Mouse (Mus musculus) hindbrain, embryonic 15.5 days (tissue): ENCODE measurements around the gene Cd207. TPM values are rescaled to one million over a fixed set of nuclear protein-coding genes. Genes with fewer than 3 reads are reported as not detected.
A peak's percentile ranks its signal among the peaks of the same experiment; 100 is the strongest.

Source experiments
- ATAC-seq: fragments of 200-750 bp; cut with Nextera tagmentation; 2 replicates; pipeline ENCODE4 v1.8.0; 2017; ENCODE audit warnings: low read depth, moderate number of reproducible peaks, moderate TSS enrichment; ENCODE audit not compliant: low FRiP score
- H3K27ac ChIP-seq: fragments of 300-500 bp; sonication (generic); replicated peaks from 2 replicates; pipeline ENCODE4 v1.5.1; 2015; ENCODE audit warnings: mild to moderate bottlenecking, inconsistent platforms
- H3K27me3 ChIP-seq: fragments of 300-500 bp; sonication (generic); 2 replicates; pipeline ENCODE4 v1.6.1; 2015; ENCODE audit warnings: control low read depth, inconsistent platforms
- H3K36me3 ChIP-seq: fragments of 300-500 bp; sonication (generic); 2 replicates; pipeline ENCODE4 v1.6.1; 2015; ENCODE audit warnings: control low read depth, inconsistent platforms
- H3K4me1 ChIP-seq: fragments of 300-500 bp; sonication (generic); replicated peaks from 2 replicates; pipeline ENCODE4 v1.6.1; 2015; ENCODE audit warnings: control low read depth, inconsistent platforms
- H3K4me2 ChIP-seq: fragments of 300-500 bp; sonication (generic); 2 replicates; pipeline ENCODE4 v1.6.1; 2015; ENCODE audit warnings: moderate library complexity, mild to moderate bottlenecking, inconsistent platforms
- H3K4me3 ChIP-seq: fragments of 300-500 bp; sonication (generic); 2 replicates; pipeline ENCODE4 v1.5.1; 2015; ENCODE audit warnings: mild to moderate bottlenecking, inconsistent platforms
- H3K9ac ChIP-seq: fragments of 300-500 bp; sonication (generic); 2 replicates; pipeline ENCODE4 v1.6.1; 2015; ENCODE audit warnings: inconsistent platforms
- H3K9me3 ChIP-seq: fragments of 300-500 bp; sonication (generic); 2 replicates; pipeline ENCODE4 v1.6.1; 2016; ENCODE audit warnings: control low read depth, inconsistent platforms
- WGBS: fragments of 180-500 bp; shearing (Covaris S2); methylation state at CpG from one replicate; pipeline ENCODE4 v1.1.7; 2015; 5-methylcytosine and 5-hydroxymethylcytosine counted together
- polyA plus RNA-seq: library from polyadenylated mRNA; unstranded; fragments of >200 nt; fragmentation: Nextera tagmentation; extraction: Ambion mirVana; gene quantifications from 2 replicates; pipeline ENCODE4 v1.2.1, GENCODE M21; 2015

The Cd207 gene
- polyA plus RNA-seq: not detected in 2 replicates

DNA sequence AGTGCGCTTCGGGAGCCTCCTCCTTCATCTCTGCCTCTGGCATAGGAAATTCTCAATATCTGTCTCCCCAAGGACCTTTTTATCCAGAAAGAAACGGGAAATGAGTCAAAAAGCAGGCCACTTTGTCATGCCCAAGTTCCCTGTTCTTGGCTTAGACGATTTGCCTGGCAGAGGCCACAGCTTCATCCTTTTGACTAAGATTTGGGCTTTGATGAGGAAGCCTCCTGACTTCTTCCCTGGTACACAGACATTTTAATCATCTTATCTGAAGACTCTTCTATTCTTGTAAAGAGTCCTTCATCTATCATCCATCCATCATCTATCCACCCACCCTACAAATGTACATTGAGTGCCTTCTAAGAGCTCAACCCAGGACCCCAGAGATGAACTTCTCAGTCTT is at the start of gene Cd207:
Gene Cd207 (minus strand): TSS at position 101 of the 400 bp plus-strand sequence.
- Histone ChIP-seq H3K9me3 (no peaks in the 10 kb centered on the region), H3K9ac (no peak within 1 kb of the TSS), H3K4me3 (no peak within 1 kb of the TSS), H3K4me1 (no peaks in the 10 kb centered on the region), H3K27me3 (0 out of 2 replicates have a peak, but pooled peaks cover 6% of the 10 kb centered on the region), H3K27ac (no peak within 1 kb of the TSS), H3K36me3 (no peaks in the 10 kb centered on the region), H3K4me2 (no peak within 1 kb of the TSS)
- no peak for ATAC-seq
- 81% methylated on average over 4 of the region's 4 CpGs for WGBS

DNA sequence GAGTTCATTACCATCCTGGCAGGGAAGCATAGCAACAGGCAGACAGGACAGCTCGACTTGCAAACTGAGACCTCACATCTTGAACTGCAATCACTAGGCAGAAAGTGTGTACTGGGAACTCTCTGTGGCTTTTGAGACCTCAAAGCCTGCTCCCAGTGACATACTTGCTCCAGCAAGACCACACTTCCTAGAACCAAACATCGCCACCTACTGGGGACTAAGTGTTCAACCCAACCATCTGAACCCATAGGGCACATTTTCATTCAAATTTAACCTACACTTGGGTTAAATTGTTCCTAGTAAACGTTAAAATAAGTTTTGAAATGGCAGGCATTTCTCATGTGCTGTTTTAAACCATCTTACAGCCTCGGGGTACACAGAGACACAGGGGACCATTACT is 49.5 kb upstream of the Cd207 start:
- Histone ChIP-seq H3K27me3 (peaks cover 25% of the 10 kb centered on the region), H3K4me2 (no peak overlapping the region), H3K36me3 (no peaks in the 10 kb centered on the region), H3K9me3 (no peaks in the 10 kb centered on the region), H3K4me1 (no peaks in the 10 kb centered on the region), H3K4me3 (no peak overlapping the region), H3K9ac (no peak overlapping the region), H3K27ac (no peak overlapping the region)
- ATAC-seq: no peak
- WGBS: 45% methylated on average over 4 of the region's 4 CpGs

DNA sequence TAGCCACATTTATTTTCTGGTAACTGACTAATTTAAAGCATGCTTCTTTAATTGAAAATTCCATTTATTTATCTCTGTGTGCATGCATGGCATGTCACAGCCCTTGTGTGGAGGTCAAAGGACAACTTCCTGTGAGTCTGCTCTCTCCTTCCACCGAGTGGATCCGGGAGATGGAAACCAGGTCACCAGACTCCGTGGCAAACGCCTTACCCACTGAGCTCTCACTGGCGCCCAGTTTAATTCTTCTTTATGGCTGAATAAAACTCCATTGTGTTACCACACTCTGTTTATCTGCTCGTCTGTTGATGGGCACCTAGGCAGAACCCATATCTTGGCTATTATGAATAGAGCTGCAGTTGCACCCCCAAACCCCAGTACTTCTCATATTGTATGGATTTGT is 44.9 kb upstream of the Cd207 start:
- no peak overlapping the region for H3K27ac ChIP-seq
- H3K36me3 ChIP-seq: no peaks in the 10 kb centered on the region
- H3K4me1 ChIP-seq: no peaks in the 10 kb centered on the region
- H3K4me2 ChIP-seq: no peak overlapping the region
- ATAC-seq: no peak
- H3K4me3 ChIP-seq: no peak overlapping the region
- no peaks in the 10 kb centered on the region for H3K9me3 ChIP-seq
- WGBS: 30% methylated on average over 6 of the region's 6 CpGs
- no peak overlapping the region for H3K9ac ChIP-seq
- peaks cover 70% of the 10 kb centered on the region for H3K27me3 ChIP-seq

DNA sequence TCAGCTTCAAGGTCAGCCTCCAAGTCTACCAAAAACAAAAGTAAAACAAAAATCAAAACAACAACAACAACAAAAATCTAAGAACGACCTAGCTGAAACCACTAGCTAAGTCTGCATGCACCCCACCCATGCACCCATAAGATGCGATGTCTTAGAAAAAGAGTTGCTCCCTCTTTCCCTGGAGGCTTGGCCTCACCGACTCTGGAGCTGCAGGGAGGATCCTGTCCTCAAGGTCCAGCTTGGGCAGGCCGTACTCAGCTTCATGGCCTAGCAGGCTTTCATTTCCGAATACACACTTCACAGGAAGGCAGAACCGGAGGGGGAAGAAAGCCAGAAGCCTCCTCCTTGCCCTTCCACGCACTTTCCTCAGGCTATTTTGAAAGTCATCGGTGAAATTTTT is 39.4 kb upstream of the Cd207 start:
- WGBS: 3% methylated on average over 8 of the region's 8 CpGs
- no peak overlapping the region for H3K4me3 ChIP-seq

DNA sequence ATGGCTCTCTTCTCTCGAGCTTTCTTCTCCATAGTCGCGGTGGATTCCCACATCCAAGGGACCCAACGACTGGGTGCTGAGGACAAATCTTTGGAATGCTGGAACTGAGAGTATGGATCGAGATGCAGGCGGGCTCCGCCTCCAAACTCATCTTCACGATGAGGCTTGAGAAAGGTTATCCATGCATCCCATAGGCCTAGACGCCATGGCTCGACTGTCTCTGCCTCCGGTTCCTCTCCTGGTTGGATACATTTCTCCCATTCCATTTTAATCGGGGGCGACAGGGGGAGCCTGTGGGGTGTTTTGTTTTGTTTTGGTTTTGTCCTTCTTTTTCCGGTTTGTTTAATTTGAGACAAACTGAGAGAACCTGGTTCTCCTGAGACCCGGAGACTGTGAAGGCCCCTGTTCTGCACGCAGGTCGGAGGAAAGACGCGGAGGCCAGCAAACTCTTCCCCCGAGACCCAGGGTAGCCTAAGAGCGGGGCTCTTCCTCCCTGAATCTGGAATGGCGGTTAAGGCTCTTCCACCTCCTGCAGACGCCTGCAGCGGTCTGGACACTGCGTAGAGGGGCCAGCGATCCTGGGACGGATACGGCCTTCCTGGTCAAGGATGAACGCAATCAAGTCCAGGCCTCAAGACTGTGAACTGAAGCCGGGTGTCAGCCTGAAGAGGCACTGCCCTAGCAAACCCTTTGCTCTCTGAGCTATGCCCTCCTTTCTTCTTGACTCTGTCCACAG is 38.0 kb upstream of the Cd207 start:
- Histone ChIP-seq H3K27ac (no peak overlapping the region), H3K27me3 (peaks cover 90% of the 10 kb centered on the region), H3K9ac (no peak overlapping the region), H3K4me3 (no peak overlapping the region), H3K36me3 (no peaks in the 10 kb centered on the region), H3K9me3 (no peaks in the 10 kb centered on the region), H3K4me1 (peaks cover 22% of the 10 kb centered on the region), H3K4me2 (no peak overlapping the region)
- WGBS: 2% methylated on average over 30 of the region's 30 CpGs
- ATAC-seq: no peak

More for the DNA sequence above, 39.4 kb upstream of the Cd207 start:
- H3K36me3 ChIP-seq: no peaks in the 10 kb centered on the region
- no peak overlapping the region for H3K27ac ChIP-seq
- H3K4me2 ChIP-seq: no peak overlapping the region
- H3K9ac ChIP-seq: no peak overlapping the region
- peaks cover 90% of the 10 kb centered on the region for H3K27me3 ChIP-seq
- H3K9me3 ChIP-seq: no peaks in the 10 kb centered on the region
- no peak for ATAC-seq
- H3K4me1 ChIP-seq: peaks cover 8% of the 10 kb centered on the region

DNA sequence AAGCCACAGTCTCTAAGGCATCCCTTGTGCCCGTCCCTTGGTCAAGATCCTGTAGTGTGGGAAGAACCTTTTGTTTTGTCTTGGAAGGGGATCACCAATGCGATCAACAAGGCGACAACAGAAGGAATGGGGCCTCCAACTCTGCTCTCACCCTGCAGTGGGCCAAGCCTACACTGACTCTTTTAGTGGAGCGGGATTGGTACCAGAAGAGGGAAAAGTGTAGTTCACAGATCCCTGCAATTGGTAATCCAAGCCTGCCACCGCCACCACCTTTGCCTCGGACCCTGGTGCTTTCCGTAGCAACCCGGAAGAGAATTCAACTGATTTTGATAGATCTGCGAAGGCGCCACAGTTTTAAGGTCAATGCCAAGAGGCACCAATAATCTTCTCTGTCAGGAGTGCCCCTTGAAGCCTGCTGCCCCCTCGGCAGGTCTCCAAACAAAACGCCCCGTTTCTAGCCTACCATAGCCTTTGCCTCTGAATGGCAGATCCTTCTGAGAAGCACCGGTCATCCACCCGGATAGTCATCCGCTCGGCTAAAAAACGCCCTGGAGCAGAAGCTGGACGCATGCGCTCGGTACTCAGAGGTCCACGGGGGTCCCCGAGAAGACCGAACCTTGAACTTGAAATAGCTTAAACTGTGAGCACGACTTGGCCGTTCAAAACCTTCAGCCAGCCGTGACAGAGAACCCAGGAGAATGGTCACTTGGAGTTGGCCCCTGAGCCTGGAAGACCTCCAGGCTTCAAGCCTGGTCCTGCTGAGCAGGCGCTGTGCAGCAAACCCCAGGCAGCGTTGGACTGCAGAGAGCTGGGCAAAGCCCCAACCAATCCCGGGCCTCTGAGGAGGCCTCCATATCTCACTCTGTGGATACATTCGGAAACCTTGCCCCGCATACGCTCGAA is 36.8 kb upstream of the Cd207 start:
- no peak overlapping the region for H3K27ac ChIP-seq
- H3K4me1 ChIP-seq: peaks cover 26% of the 10 kb centered on the region
- no peak overlapping the region for H3K4me3 ChIP-seq
- H3K4me2 ChIP-seq: no peak overlapping the region
- H3K27me3 ChIP-seq: peaks cover 90% of the 10 kb centered on the region
- WGBS: under 1% methylated on average over 34 of the region's 34 CpGs
- ATAC-seq: no peak
- no peaks in the 10 kb centered on the region for H3K36me3 ChIP-seq
- no peak overlapping the region for H3K9ac ChIP-seq
- no peaks in the 10 kb centered on the region for H3K9me3 ChIP-seq

DNA sequence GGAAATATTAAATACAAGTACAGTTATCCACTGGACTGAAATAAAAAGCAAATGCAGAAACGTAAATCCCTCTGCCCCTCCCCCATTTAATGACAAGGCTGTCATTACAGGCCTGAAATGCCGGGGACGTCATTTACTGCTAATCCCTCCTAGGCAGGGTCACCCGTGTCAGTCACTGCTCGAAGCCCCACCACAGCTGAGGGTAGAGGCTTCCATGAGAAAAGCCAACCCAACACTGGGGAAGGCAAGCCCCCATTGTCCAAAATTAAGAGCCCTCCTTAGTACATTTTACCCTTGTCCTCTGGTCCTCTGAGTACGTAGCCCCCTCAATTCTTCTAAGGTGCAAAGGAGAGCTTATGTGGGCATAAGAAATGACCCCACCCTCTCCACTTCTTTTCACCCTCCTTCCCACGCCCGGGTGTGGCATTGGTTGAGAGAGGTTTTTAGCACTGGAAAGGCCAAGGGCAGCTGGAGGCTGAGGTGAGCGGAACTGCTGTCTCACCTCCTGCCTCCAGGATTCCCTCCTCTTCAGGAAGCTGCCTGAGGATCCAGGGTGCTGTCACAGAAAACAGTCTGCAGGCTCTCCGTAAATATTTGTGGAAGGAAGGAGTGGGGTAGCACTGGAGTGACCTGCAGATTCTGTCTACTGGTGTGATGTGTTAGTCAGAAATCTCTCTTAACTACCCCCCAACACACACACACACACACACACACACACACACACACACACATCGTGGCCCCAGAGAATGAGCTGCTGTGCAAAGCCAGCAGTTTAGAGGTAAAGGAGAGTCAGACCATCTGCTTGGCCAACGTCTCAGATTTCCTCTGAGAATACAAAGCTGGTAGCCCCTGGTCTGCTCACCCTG is 35.8 kb upstream of the Cd207 start:
- WGBS: under 1% methylated on average over 12 of the region's 12 CpGs
- no peaks in the 10 kb centered on the region for H3K9me3 ChIP-seq
- no peak overlapping the region for H3K9ac ChIP-seq
- no peak overlapping the region for H3K4me2 ChIP-seq
- peaks cover 91% of the 10 kb centered on the region for H3K27me3 ChIP-seq
- H3K4me1 ChIP-seq: peaks cover 26% of the 10 kb centered on the region
- no peaks in the 10 kb centered on the region for H3K36me3 ChIP-seq
- no peak overlapping the region for H3K27ac ChIP-seq
- ATAC-seq: no peak
- H3K4me3 ChIP-seq: no peak overlapping the region

DNA sequence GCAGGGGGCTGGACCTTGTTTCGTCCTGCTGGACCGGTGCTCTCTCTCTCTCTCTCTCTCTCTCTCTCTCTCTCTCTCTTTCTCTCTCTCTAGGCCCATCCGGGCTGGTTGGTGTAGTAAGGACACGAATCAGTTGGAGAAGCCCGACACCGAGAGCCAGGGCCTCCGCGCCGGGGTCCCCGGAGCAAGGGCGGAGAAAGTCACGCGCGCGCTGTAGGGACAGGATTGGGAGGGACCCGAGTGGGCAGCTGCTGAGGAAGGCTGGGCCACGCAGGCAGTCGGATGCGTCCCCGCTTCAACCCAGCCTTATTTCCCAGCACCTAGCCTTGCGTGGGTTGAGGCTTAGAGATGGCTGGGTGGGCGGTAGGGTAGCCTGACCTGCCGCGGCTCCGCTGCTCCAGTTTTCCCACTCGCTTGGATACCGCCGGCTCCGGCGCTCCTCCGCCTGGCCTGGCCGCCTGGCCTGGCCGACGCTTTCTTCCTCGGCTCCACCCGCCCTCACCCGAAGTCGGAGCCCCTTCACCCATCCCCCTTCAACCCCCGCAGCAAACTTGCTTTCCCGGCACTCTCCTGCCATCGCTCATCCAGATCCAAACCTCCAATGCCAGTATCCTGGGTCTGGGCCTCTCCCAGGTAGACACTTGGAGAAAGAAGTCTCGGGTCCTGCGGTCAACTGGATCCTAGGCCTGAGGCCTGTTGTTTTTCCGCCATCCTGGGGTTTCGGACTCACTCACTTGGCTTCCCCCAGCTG is 34.2 kb upstream of the Cd207 start:
- H3K9ac ChIP-seq: no peak overlapping the region
- peaks cover 91% of the 10 kb centered on the region for H3K27me3 ChIP-seq
- H3K4me1 ChIP-seq: peaks cover 26% of the 10 kb centered on the region
- no peak for ATAC-seq
- H3K9me3 ChIP-seq: no peaks in the 10 kb centered on the region
- H3K4me2 ChIP-seq: peak overlapping the region; percentile 51
- peak overlapping the region; percentile 29 for H3K4me3 ChIP-seq
- no peaks in the 10 kb centered on the region for H3K36me3 ChIP-seq
- under 1% methylated on average over 45 of the region's 45 CpGs for WGBS
- H3K27ac ChIP-seq: no peak overlapping the region

DNA sequence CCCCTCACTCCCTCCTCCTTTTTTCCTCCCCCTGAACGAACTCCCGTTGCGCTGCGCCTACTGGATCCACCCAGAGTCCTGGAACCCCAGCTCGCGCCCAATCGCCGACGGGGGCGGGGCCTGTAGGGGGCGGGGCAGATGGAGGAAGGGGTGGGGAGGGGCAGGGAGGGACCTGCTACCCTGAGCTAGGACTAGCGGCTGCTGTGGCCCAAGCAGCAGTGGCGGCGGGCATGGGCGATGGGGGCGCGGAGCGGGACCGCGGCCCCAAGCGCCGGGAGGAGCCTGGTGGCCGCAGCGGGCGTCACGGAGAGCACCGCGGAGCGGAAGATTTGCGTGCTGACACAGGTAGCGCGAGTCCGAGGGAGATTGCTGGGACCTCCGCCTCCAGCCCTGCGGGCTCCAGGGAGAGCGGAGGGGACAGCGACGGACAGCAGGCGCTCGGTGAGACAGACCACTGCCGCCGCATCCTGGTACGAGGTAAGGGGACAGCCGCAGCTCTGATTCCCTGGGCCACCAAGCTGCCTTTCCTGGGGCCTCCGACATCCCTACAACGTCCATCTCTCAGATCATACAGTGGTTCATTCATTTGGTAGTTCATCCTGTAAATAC is 33.5 kb upstream of the Cd207 start, which contains the start of gene Vax2:
Gene Vax2 (plus strand): TSS at position 198 of the 609 bp plus-strand sequence.
- ATAC-seq: peak; percentile 64; the same call in 1 of the 2 replicates
- peaks cover 26% of the 10 kb centered on the region for H3K4me1 ChIP-seq
- no peaks in the 10 kb centered on the region for H3K9me3 ChIP-seq
- no peak within 1 kb of the TSS for H3K27ac ChIP-seq
- peak within 1 kb of the TSS; percentile 29 for H3K4me3 ChIP-seq
- peak within 1 kb of the TSS; percentile 51 for H3K4me2 ChIP-seq
- no peaks in the 10 kb centered on the region for H3K36me3 ChIP-seq
- 0% methylated on average over 46 of the region's 46 CpGs for WGBS
- peaks cover 94% of the 10 kb centered on the region for H3K27me3 ChIP-seq
- no peak within 1 kb of the TSS for H3K9ac ChIP-seq

DNA sequence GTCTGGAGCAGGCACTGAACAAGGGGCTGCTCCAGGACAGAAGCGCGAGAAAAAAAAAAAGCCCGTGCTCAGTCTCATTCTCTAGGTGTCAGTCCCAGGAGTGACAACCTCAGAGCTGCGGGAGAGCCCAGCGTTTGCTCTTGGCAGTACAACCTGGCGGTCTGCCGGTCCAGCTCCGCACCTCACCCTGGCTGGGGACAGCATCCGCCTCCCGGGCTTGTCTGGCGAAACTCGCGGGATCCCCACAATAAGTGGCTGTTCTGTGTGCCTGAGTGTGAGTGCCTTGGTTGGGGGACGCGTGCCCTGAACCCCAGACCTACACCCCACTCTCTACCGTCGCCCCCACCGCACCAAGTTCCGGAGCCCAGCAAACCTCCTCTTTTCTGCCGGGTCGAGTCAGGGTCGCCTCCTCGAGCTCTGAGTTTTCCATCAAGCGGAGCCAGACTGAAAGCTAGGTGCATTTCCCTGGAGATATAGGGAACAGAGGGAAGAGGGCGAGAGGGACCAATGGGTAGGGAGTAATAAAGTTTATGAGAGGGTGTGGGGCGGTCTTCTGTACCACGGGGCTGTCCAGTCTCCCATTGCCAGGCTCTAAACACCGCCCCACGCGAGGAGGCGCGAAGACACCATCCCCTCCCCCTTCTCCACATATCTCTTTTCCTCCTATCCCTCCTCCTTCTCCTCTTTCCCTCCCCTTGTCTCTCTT is 32.9 kb upstream of the Cd207 start:
- no peaks in the 10 kb centered on the region for H3K36me3 ChIP-seq
- H3K4me2 ChIP-seq: peak overlapping the region; percentile 51
- no peak; the same call in 1 of the 2 replicates for ATAC-seq
- 2% methylated on average over 32 of the region's 32 CpGs for WGBS
- no peaks in the 10 kb centered on the region for H3K9me3 ChIP-seq
- H3K4me1 ChIP-seq: peaks cover 26% of the 10 kb centered on the region
- H3K9ac ChIP-seq: no peak overlapping the region
- H3K27ac ChIP-seq: no peak overlapping the region
- peaks cover 97% of the 10 kb centered on the region for H3K27me3 ChIP-seq
- H3K4me3 ChIP-seq: peak overlapping the region; percentile 29
